Mouse (Mus musculus) embryonic fibroblast, embryonic 13.5 days (primary cell): ENCODE results near the gene Prkd1.

Experiments used
- CTCF ChIP-seq: IDR thresholded peaks from 2 replicates; pipeline ENCODE4 v1.5.1; 2011; ENCODE audit warnings: mild to moderate bottlenecking, control low read depth, low read length, moderate library complexity, borderline replicate concordance; ENCODE audit not compliant: insufficient read depth
- POLR2A ChIP-seq: IDR thresholded peaks from 2 replicates; pipeline ENCODE4 v1.6.1; 2011; ENCODE audit warnings: low read depth, mild to moderate bottlenecking, control low read depth, low read length, moderate library complexity

DNA sequence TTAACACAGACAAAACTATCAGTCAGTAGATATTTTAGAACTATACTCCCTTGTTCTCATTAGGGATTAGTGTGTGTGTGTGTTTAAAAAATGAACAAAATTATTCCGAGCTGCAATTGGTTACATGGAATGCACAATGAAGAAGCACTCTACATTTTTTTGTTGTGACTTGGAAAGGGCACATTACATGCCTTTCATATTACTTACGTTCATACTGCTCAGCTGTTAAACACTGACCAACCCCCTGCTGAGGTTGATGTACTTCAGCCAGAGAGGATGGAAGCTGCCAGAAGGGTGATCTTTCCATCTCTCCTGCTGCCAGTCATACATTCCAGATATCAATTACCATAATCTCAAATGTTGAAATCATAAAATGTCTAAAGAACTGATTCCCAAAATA is 134.4 kb downstream of the Prkd1 start:
- TF ChIP-seq CTCF (no peak), POLR2A (no peak)
